Mouse (Mus musculus): ENCODE results near the gene Ccnjl. TPM values are rescaled to one million over a fixed set of nuclear protein-coding genes. Genes with fewer than 3 reads are reported as not detected.

Gene Ccnjl
- polyA plus RNA-seq, 1 experiment from 2014 or later, result 38.7 TPM

Other genes with a start within 250 kb of the Ccnjl start
- gene Pttg1, start 102.5 kb upstream of the Ccnjl start, polyA plus RNA-seq (2016; fragmentation: Nextera tagmentation; extraction: Ambion mirVana), result 64.0 and 65.7 TPM in 2 replicates
- 66.7 and 67.8 TPM in 2 replicates for gene Slu7, start 95.0 kb upstream of the Ccnjl start, polyA plus RNA-seq (2016; fragmentation: Nextera tagmentation; extraction: Ambion mirVana)
- 5.6 and 6.3 TPM in 2 replicates for gene C1qtnf2, start 54.5 kb upstream of the Ccnjl start, polyA plus RNA-seq (2016; fragmentation: Nextera tagmentation; extraction: Ambion mirVana)
- 8.3 and 10.1 TPM in 2 replicates for gene 4933415A04Rik, start 58.3 kb downstream of the Ccnjl start, polyA plus RNA-seq (2016; fragmentation: Nextera tagmentation; extraction: Ambion mirVana)
- not detected in 2 replicates for gene Fabp6, start 72.8 kb downstream of the Ccnjl start, polyA plus RNA-seq (2016; fragmentation: Nextera tagmentation; extraction: Ambion mirVana)
- gene Pwwp2a, start 153.2 kb downstream of the Ccnjl start, polyA plus RNA-seq (2016; fragmentation: Nextera tagmentation; extraction: Ambion mirVana), result 52.4 and 53.4 TPM in 2 replicates
- 80.7 and 92.9 TPM in 2 replicates for gene Ttc1, start 219.2 kb downstream of the Ccnjl start, polyA plus RNA-seq (2016; fragmentation: Nextera tagmentation; extraction: Ambion mirVana)